Mouse (Mus musculus) heart, adult 2 months (tissue): Measurements from ENCODE around the gene Gfpt2.

Source experiments
- CTCF ChIP-seq: fragments of 200-600 bp; IDR thresholded peaks from 2 replicates; pipeline ENCODE4 v1.8.1; 2022; ENCODE audit warnings: antibody characterized with exemption, mild to moderate bottlenecking, moderate library complexity
- EP300 ChIP-seq: fragments of 200-500 bp; IDR thresholded peaks from 2 replicates; pipeline ENCODE4 v1.6.1; 2011; ENCODE audit warnings: low read depth, low read length, control low read depth; ENCODE audit not compliant: insufficient read depth
- POLR2A ChIP-seq: fragments of 200-500 bp; IDR thresholded peaks from 2 replicates; pipeline ENCODE4 v1.6.1; 2011; ENCODE audit warnings: mild to moderate bottlenecking, low read depth, low read length, control low read depth; ENCODE audit not compliant: insufficient read depth

- no peak for TF ChIP-seq CTCF
- no peak for TF ChIP-seq POLR2A
- no peak for TF ChIP-seq EP300
These were observed 56.4 kb downstream of the Gfpt2 start for GRCm38 (mm10) chr11:49850331-49850730.
